Comparison of ENCODE assay signal across 17 mouse cellular contexts in genomic region chr5:137210689-137211088, GRCm38 (mm10). TPM values are rescaled to one million over a fixed set of nuclear protein-coding genes. Genes with fewer than 3 reads are reported as not detected.
DNase-seq lines count a peak whose midpoint lies in the region; ATAC-seq and TF ChIP-seq lines count a peak whose summit lies in the region.
"Had no signal": no experiment of that assay in that cellular context is flagged by ENCODE, and none has a peak within 500 bp of the region (broad histone marks: within the 10 kb centered on the region; RNA-seq: fewer than 3 reads in every experiment).

No protein-coding gene starts in this region.

- TF ChIP-seq CTCF in kidney, adult 2 months (conservative IDR thresholded peaks at IDR 0.05; ENCODE audit: insufficient read depth, insufficient read length, low read depth, low read length): no peak

- WGBS in limb, embryonic 15.5 days: 62% methylated on average over 8 of the region's 8 CpGs
- 71% methylated on average over 8 of the region's 8 CpGs for WGBS in limb, embryonic 10.5 days
- WGBS in intestine, embryonic 15.5 days: 61% methylated on average over 8 of the region's 8 CpGs
- WGBS in kidney, adult 2 months: 68% methylated on average over 8 of the region's 8 CpGs

- H3K4me3 ChIP-seq in limb, embryonic 15.5 days: no peak overlapping the region
- H3K4me3 ChIP-seq in limb, embryonic 10.5 days: no peak overlapping the region
- no peak overlapping the region for H3K4me3 ChIP-seq in intestine, embryonic 15.5 days (replicated peaks)
- H3K4me3 ChIP-seq in kidney, adult 2 months (ENCODE audit: insufficient read depth, low read depth, low read length): no peak overlapping the region
- H3K4me3 ChIP-seq: embryonic facial prominence, embryonic 12.5 days; forebrain, embryonic 13.5 days; heart, embryonic 15.5 days had no signal

- H3K36me3 ChIP-seq in limb, embryonic 15.5 days: no peaks in the 10 kb centered on the region
- no peaks in the 10 kb centered on the region for H3K36me3 ChIP-seq in limb, embryonic 10.5 days
- no peaks in the 10 kb centered on the region for H3K36me3 ChIP-seq in intestine, embryonic 15.5 days
- H3K36me3 ChIP-seq in kidney, adult 2 months (ENCODE audit: control insufficient read depth, insufficient read depth, low read length): no peaks in the 10 kb centered on the region
- H3K36me3 ChIP-seq: embryonic facial prominence, embryonic 12.5 days; heart, embryonic 15.5 days had no signal

- no peak for TF ChIP-seq POLR2A in kidney, adult 2 months (IDR thresholded peaks at IDR 0.05; ENCODE audit: low read depth, low read length)

- no peaks in the 10 kb centered on the region for H3K27me3 ChIP-seq in limb, embryonic 15.5 days
- no peaks in the 10 kb centered on the region; the same call in 1 of the 2 replicates for H3K27me3 ChIP-seq in limb, embryonic 10.5 days (ENCODE audit: low read depth, poor library complexity, severe bottlenecking)
- no peaks in the 10 kb centered on the region for H3K27me3 ChIP-seq in intestine, embryonic 15.5 days (replicated peaks)
- H3K27me3 ChIP-seq in kidney, adult 2 months (replicated peaks; ENCODE audit: control insufficient read depth, insufficient read depth, low read length): no peaks in the 10 kb centered on the region

- H3K9me3 ChIP-seq in limb, embryonic 15.5 days: no peaks in the 10 kb centered on the region
- H3K9me3 ChIP-seq in limb, embryonic 10.5 days (replicated peaks): no peaks in the 10 kb centered on the region
- H3K9me3 ChIP-seq in intestine, embryonic 15.5 days: no peaks in the 10 kb centered on the region
- H3K9me3 ChIP-seq: embryonic facial prominence, embryonic 12.5 days; forebrain, embryonic 13.5 days; heart, embryonic 15.5 days had no signal

- H3K27ac ChIP-seq in limb, embryonic 15.5 days: no peak overlapping the region
- H3K27ac ChIP-seq in limb, embryonic 10.5 days: no peak overlapping the region
- H3K27ac ChIP-seq in intestine, embryonic 15.5 days: peak overlapping the region; percentile 48; the same call in 1 of the 2 replicates
- H3K27ac ChIP-seq in kidney, adult 2 months (ENCODE audit: insufficient read depth, low read depth, low read length): no peak overlapping the region
- H3K27ac ChIP-seq: embryonic facial prominence, embryonic 12.5 days; forebrain, embryonic 13.5 days; heart, embryonic 15.5 days; hindbrain, embryonic 14.5 days had no signal

- H3K4me2 ChIP-seq in limb, embryonic 15.5 days: no peak overlapping the region
- H3K4me2 ChIP-seq in intestine, embryonic 15.5 days (replicated peaks): 0 out of 2 replicates have a peak overlapping the region, but pooled peaks have one; percentile 11
- H3K4me2 ChIP-seq: embryonic facial prominence, embryonic 12.5 days; forebrain, embryonic 13.5 days; heart, embryonic 15.5 days; hindbrain, embryonic 14.5 days had no signal

- ATAC-seq in limb, embryonic 15.5 days (ENCODE audit: insufficient number of reproducible peaks, low FRiP score, low TSS enrichment, low read depth): 0 out of 2 replicates have a peak, but pooled peaks have one; percentile 44
- peak; percentile 83 for ATAC-seq in intestine, embryonic 15.5 days
- ATAC-seq: forebrain, embryonic 13.5 days; forebrain, postnatal 0 days had no signal

- H3K9ac ChIP-seq in limb, embryonic 15.5 days: no peak overlapping the region
- H3K9ac ChIP-seq in intestine, embryonic 15.5 days: no peak overlapping the region
- H3K9ac ChIP-seq: embryonic facial prominence, embryonic 12.5 days; forebrain, embryonic 13.5 days; forebrain, postnatal 0 days; heart, embryonic 15.5 days; hindbrain, embryonic 14.5 days had no signal

- no peaks in the 10 kb centered on the region for H3K4me1 ChIP-seq in limb, embryonic 15.5 days
- 0 out of 2 replicates have a peak, but pooled peaks cover 6% of the 10 kb centered on the region for H3K4me1 ChIP-seq in limb, embryonic 10.5 days
- H3K4me1 ChIP-seq in intestine, embryonic 15.5 days (replicated peaks): 0 out of 2 replicates have a peak, but pooled peaks cover 3% of the 10 kb centered on the region
- no peaks in the 10 kb centered on the region for H3K4me1 ChIP-seq in kidney, adult 2 months (ENCODE audit: control insufficient read depth, insufficient read depth, low read length)
- H3K4me1 ChIP-seq: embryonic facial prominence, embryonic 12.5 days; forebrain, embryonic 13.5 days; heart, embryonic 15.5 days had no signal

- DNase-seq in limb, embryonic 10.5 days (ENCODE audit: low spot score): no peak
- DNase-seq in R1 (ENCODE audit: low read depth, low spot score): peak; percentile 51
- DNase-seq in kidney, adult 2 months: no peak
- no peak for DNase-seq in embryo, embryonic 11 days
- DNase-seq: adrenal gland, adult 2 months; adrenal gland, postnatal 36 days; cerebellum, adult 2 months; forebrain, postnatal 0 days; gastrocnemius, postnatal 14 days; heart, postnatal 14 days; kidney, adult 18-20 months had no signal

RNA-seq across cellular contexts. Expression of gene Muc3a, which starts 1.5 kb away (rescaled TPM):
- polyA plus RNA-seq in limb, embryonic 15.5 days (2015; fragmentation: Nextera tagmentation; extraction: Ambion mirVana): 0.08 and 0.12 TPM in 2 replicates
- not detected in 2 replicates for polyA plus RNA-seq in limb, embryonic 10.5 days (2016; fragmentation: Nextera tagmentation; extraction: Ambion mirVana)
- polyA plus RNA-seq in intestine, embryonic 15.5 days (2015; fragmentation: Nextera tagmentation; extraction: Ambion mirVana): 15.3 and 15.4 TPM in 2 replicates
- polyA plus RNA-seq in kidney, adult 2 months (2012; rRNA removed): 0.15 and 0.20 TPM in 2 replicates
- polyA plus RNA-seq: forebrain, embryonic 13.5 days had no signal

Comparison
In these comparisons a context has a peak if more than half of its experiments do, and no peak if none do; other contexts are left out.
1. RNA of gene Muc3a, which starts 1.5 kb away (polyA plus RNA-seq): 15.3 to 15.4 TPM in intestine, embryonic 15.5 days; 0.15 to 0.20 TPM in kidney, adult 2 months, 0.08 to 0.12 TPM in limb, embryonic 15.5 days and not detected in limb, embryonic 10.5 days; every median in the first group is over 10 times any median in the second.